Mouse (Mus musculus) Patski (cell line): ENCODE data around the gene AL731706.2. TPM values are rescaled to one million over a fixed set of nuclear protein-coding genes. Genes with fewer than 3 reads are reported as not detected.
"Not testable (repeated sequence)": the region's sequence is repeated elsewhere in the genome, so short reads cannot be mapped to it uniquely, and the experiment has no call there.

ENCODE experiments used
- ATAC-seq: fragments of 100-300 bp; one replicate; pipeline ENCODE4 v1.8.0; 2021
- CTCF ChIA-PET: fragments of 350-600 bp; sonication (Branson Sonifier 250); formaldehyde crosslinking; loops from one replicate; lab custom pipeline; 2022; ENCODE audit warnings: inconsistent platforms; lab: Charles Lee
- POLR2A ChIA-PET: fragments of 350-600 bp; sonication (Branson Sonifier 250); formaldehyde crosslinking; loops from one replicate; lab custom pipeline; 2022; ENCODE audit warnings: antibody characterized with exemption, inconsistent platforms; lab: Charles Lee
- DNase-seq: peaks from one replicate; pipeline ENCODE4 v3.0.0-alpha.2; 2011; ENCODE audit warnings: low read depth, low spot score
- H3K27me3 ChIP-seq: fragments of 371-371 bp; one replicate; pipeline ENCODE4 v1.5.1; 2021
- CTCF ChIP-seq: fragments of 100-300 bp; IDR thresholded peaks from one replicate; pipeline ENCODE4 v1.5.1; 2021
- in situ Hi-C: fragments of 300-500 bp; cut with MboI; formaldehyde crosslinking; loops from 3 replicates; pipeline ENCODE4 v1.11.1; 2018; ENCODE audit warnings: low pct_unique_long_range_greater_than_20kb, mixed read lengths
- polyA plus RNA-seq: library from polyadenylated mRNA; unstranded; gene quantifications from one replicate; pipeline ENCODE4 v1.2.3, GENCODE M21; 2021

Gene AL731706.2
- polyA plus RNA-seq, 1 experiment from 2014 or later = 52.0 TPM

DNA sequence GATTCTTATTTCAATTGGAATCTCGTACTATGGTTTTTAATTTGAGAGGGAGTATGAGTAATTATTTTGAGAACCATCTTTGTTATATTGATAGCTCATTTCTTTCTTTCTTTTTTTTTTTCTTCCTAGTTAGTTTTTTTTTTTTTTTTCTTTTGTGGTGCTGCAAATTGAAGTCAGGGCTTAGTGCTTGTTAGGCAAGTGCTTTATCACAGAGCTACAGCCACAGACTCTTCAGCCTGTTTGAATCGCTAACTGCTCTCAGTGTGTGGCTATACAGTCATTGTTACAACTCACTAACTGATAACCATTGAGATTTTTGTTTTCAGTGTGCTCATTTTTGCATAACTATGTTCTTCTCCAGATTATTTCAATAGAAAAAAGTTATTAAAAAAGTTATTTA is 9.0 kb upstream of the AL731706.2 start:
- no peak for TF ChIP-seq CTCF
- POLR2A ChIA-PET = no interaction called here
- no peaks in the 10 kb centered on the region for H3K27me3 ChIP-seq
- ATAC-seq = no peak
- in situ Hi-C loops = no loop called here
- CTCF ChIA-PET = interaction anchor here (1.4 kb wide), 2 partner anchors 59 to 88 kb away, joined by 3 to 4 read pairs; no protein-coding TSS in a partner anchor
- no peak for DNase-seq

DNA sequence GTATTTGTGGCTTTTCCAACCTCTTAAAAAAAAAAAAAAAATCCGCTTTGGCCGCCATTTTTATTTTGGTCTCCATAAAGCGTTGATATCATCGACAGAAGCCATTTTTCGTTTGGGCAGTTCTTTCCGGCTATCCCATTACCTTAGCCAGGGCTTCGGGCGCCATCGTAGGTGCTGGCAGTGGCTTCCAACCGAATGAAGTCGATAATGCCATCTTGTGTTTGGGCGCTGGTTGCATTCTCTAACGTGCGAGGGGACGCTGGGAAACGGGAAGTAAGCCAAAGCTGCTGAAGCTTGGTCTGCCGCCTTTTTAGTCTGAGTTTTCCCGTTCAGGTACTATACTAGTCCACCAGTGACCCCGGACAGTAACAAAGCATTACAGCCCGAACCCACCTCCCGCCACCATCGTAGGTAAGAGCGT is 6.5 kb upstream of the AL731706.2 start:
- CTCF ChIA-PET = interaction anchor here (1.1 to 1.4 kb wide), 5 partner anchors 10 to 187 kb away, joined by 3 to 4 read pairs (median 3); no protein-coding TSS in a partner anchor
- POLR2A ChIA-PET = interaction anchor here (1.4 kb wide), 1 partner anchor 28 kb away, joined by 3 read pairs; no protein-coding TSS in a partner anchor
- no peaks in the 10 kb centered on the region for H3K27me3 ChIP-seq
- TF ChIP-seq CTCF = no peak
- ATAC-seq (peak; percentile 74), DNase-seq (peak; percentile 91)
- in situ Hi-C loops = no loop called here

DNA sequence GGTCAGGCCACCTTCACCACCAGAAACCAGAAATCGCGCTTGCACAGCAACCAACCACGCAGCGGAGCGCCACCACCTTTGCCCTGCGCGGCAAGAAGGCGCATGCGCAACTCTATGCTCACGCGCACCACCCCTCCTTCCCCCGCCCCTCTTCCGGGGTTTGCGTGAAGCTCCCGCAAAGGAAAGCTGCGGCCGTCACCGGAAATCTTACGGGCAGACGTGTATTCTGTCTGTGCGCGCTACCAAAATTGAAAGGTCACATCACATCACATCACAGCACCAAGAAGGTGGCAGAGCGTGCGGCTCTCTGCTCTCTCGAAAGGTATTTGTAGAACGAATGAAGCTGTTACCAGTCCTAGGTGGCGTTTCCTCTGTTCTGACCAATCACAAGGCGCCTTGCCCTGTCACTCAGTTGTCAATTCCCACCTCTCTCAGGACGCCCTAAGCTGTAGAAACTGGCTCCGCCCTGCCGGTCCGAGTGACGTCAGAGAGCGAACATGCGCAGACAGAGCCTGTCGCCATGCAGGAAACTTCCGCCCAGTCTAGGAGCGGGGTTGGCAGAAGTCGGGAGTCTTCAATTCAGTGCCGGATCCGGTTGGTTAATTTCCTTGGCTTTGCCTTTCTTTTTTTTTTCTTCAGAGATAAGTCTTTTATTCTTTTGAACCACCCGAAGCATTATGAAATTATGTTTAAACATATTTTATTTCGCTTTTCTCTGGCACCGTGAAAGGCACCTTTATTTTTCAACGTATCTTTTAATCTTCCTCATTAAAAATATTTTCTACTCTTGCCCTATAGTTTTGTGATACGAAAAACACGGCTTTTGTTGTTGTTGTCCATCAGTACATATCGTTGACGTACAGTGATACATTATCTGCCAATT is 5.8 kb upstream of the AL731706.2 start, which contains the start of the genes Slx4ip, AL731706.1 and Mkks:
Slx4ip (plus strand) TSS at position 151 of the 883 bp plus-strand sequence.
AL731706.1 (minus strand) TSS at position 322 of the 883 bp plus-strand sequence.
Mkks (minus strand) TSS at position 322 of the 883 bp plus-strand sequence.
- in situ Hi-C loops = no loop called here
- POLR2A ChIA-PET = interaction anchor here (1.4 kb wide), 1 partner anchor 29 kb away, joined by 3 read pairs; no protein-coding TSS in a partner anchor

DNA sequence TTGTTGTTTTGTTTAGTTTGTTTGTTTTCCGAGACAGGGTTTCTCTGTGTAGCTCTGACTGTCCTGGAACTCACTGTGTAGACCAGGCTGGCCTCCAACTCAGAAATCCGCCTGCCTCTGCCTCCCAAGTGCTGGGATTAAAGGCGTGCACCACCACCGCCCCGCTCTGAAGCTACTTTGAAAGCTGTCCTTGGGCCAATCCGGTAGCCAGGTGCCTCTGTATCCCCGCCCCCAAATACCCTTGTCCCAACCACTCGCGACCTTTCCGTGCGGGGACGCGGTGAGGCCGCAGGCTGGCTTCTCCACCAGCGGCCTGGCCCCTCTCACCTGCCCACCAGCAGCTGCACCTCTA is 5.2 kb upstream of the AL731706.2 start:
- POLR2A ChIA-PET, H3K27me3 ChIP-seq, DNase-seq, in situ Hi-C loops: not testable (repeated sequence)
- CTCF ChIA-PET = interaction anchor here (1.1 to 1.4 kb wide), 2 partner anchors 13 to 188 kb away, joined by 3 to 4 read pairs; no protein-coding TSS in a partner anchor
- peak; percentile 60 for ATAC-seq

More for the DNA sequence above, 5.8 kb upstream of the AL731706.2 start, which contains the start of the genes Slx4ip, AL731706.1 and Mkks:
- CTCF ChIA-PET = interaction anchor here (0.7 to 1.4 kb wide), 6 partner anchors 9 to 188 kb away, joined by 3 to 4 read pairs (median 3); no protein-coding TSS in a partner anchor
- H3K27me3 ChIP-seq = no peaks in the 10 kb centered on the region
- TF ChIP-seq CTCF = no peak
- DNase-seq (peak; percentile 97), ATAC-seq (peak; percentile 98)

DNA sequence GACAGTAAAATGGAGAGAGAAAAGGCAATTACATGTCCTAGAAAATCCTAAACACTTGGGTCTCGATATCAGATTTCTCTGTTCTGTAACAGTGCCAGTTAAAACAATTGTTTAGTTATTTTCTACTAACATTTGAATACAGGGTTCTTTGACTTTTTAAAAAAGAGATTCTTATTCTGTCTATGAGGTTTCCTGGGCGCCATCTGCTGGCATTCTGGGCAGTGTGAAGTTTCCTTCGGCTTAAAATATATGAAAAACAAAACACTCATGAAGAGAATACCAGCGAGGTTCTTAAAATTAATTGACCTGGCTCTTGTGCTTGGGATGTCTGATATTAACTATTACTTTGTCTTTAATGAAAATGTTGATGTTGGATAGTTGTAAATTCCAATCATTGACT is 1.4 kb upstream of the AL731706.2 start:
- no peaks in the 10 kb centered on the region for H3K27me3 ChIP-seq
- POLR2A ChIA-PET = no interaction called here
- ATAC-seq (no peak), DNase-seq (no peak)
- CTCF ChIA-PET = interaction anchor here (0.8 to 1.2 kb wide), 2 partner anchors 227 to 401 kb away, joined by 3 to 4 read pairs; no protein-coding TSS in a partner anchor
- in situ Hi-C loops = no loop called here
- TF ChIP-seq CTCF = peak; percentile 53

DNA sequence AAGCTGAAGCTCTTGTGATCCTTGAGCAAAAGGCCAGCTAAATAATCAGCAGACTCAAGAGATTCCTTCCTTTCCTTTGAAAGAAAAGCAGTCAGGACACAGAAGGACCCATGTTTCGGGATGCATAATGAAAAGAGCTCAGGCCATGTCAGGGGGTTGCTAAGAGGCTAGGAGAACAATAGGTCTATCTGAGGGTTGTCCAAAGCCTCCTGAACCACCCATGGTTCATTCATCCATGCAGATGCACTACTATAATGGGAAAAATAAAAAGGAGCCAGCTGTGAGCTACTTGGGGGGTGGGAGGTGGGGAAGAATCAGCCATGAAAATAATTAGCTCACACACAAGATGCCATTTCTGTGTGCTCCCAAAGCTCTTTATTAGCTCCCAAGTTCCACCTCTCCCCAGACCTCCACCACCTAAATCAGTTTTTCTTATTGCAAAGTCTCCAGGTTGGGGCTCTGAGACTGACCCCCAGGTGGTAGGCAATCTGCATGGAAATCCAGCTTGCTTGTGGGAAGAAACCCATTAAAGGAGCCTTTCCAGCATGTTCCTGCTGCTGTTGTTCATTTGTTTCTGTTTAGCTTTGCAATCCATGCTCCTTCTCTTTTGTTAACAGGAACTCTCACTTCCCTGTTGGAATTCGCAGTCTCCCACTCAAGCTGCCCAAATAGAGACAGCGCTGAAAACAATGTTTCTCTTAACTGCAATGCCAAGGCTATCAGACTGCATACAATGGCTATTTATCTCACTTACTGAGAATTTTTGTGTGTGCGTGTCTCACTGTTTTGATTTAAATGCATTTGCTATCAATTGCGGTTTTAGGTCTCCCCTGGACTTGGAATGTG is 30.7 kb downstream of the AL731706.2 start:
- H3K27me3 ChIP-seq = no peaks in the 10 kb centered on the region
- ChIA-PET CTCF (interaction anchor here (1.1 to 1.4 kb wide), 2 partner anchors 18 to 369 kb away, joined by 3 read pairs; no protein-coding TSS in a partner anchor), POLR2A (interaction anchor here (0.6 kb wide), 1 partner anchor 25 kb away, joined by 4 read pairs; no protein-coding TSS in a partner anchor)
- no peak for ATAC-seq
- DNase-seq = no peak
- no peak for TF ChIP-seq CTCF
- in situ Hi-C loops = no loop called here

DNA sequence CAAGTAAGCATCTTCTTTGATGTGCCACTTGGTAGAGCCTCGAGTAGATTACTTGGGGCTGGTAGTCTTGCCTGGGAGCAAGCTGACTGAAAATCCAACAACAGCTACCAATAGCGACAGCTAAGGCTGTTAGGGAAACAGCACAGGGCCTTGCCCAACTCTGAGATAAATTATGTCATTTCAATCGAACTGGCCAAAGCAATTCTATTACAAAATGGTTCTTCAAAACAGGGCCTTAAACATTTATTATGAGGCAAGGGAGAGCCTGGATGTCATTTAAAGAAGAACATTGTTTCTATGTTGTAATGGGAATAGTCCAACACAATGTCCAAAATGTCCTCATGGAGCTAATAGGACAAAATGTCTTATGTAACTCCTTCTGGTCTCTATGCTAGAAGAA is 35.1 kb downstream of the AL731706.2 start:
- DNase-seq (no peak), ATAC-seq (no peak)
- TF ChIP-seq CTCF = no peak
- ChIA-PET CTCF (interaction anchor here (1.4 kb wide), 1 partner anchor 8 kb away, joined by 3 read pairs; no protein-coding TSS in a partner anchor), POLR2A (no interaction called here)
- in situ Hi-C loops = no loop called here
- H3K27me3 ChIP-seq = no peaks in the 10 kb centered on the region

DNA sequence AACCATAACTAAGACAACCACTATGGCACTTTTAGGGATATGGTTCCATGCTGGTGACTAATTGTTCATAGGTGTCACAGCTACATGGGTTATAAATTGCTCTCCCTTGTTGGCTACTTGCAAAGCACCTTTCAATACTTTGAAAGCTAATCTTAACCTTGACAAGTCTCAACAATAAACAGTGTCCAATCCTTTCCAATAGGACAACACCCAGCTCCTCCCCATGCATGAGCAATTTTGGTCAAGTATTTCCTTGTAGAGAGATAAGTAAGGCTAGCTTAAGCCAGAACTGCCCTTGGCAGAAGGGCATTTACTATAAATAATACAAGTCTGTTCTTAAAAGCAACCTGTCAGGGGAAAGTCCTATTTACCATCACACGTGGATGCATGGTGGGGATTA is 47.5 kb downstream of the AL731706.2 start:
- ChIA-PET POLR2A (no interaction called here), CTCF (no interaction called here)
- DNase-seq (no peak), ATAC-seq (no peak)
- H3K27me3 ChIP-seq = no peaks in the 10 kb centered on the region
- no peak for TF ChIP-seq CTCF
- in situ Hi-C loops = no loop called here

DNA sequence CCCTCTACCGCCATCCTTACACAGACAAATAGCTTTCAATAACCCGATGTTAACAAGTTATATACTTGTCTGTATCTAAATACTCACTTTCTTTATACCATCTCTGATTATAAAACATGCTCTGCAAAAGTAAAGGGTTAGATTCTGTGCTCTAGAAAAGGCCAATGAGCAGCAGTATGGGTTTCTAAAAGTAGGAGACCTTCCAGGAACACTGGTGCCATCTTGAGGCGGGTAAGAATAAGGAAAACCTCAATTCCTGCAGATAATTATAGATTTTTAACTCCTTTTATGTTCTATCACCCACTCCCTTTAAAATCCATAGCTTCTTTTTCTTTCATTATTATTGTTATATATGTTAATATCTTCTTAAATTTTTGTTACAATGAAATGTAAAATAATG is 49.6 kb downstream of the AL731706.2 start:
- ChIA-PET CTCF (interaction anchor here (1.0 to 1.2 kb wide), 4 partner anchors 10 to 71 kb away, joined by 3 read pairs; no protein-coding TSS in a partner anchor), POLR2A (no interaction called here)
- DNase-seq (no peak), ATAC-seq (no peak)
- H3K27me3 ChIP-seq = no peaks in the 10 kb centered on the region
- TF ChIP-seq CTCF = peak; percentile 18
- in situ Hi-C loops = no loop called here

Other genes with a start within 250 kb of the AL731706.2 start
- gene Snap25, start 172.2 kb downstream of the AL731706.2 start, polyA plus RNA-seq = not detected
- 6.6 TPM for gene Slx4ip, start 5.5 kb upstream of the AL731706.2 start, polyA plus RNA-seq
- gene AL731706.1, start 5.7 kb upstream of the AL731706.2 start, polyA plus RNA-seq = 17.0 TPM
- 24.0 TPM for gene Mkks, start 5.7 kb upstream of the AL731706.2 start, polyA plus RNA-seq
- gene Jag1, start 231.0 kb upstream of the AL731706.2 start, polyA plus RNA-seq = 37.3 TPM